Mouse (Mus musculus) lung, postnatal 14 days (tissue): ENCODE results near the gene Olfr156.
"Not testable (repeated sequence)": the region's sequence is repeated elsewhere in the genome, so short reads cannot be mapped to it uniquely, and the experiment has no call there.

Source experiments
- DNase-seq: peaks from one replicate; pipeline ENCODE4 v3.0.0; 2021

The Olfr156 gene

DNA sequence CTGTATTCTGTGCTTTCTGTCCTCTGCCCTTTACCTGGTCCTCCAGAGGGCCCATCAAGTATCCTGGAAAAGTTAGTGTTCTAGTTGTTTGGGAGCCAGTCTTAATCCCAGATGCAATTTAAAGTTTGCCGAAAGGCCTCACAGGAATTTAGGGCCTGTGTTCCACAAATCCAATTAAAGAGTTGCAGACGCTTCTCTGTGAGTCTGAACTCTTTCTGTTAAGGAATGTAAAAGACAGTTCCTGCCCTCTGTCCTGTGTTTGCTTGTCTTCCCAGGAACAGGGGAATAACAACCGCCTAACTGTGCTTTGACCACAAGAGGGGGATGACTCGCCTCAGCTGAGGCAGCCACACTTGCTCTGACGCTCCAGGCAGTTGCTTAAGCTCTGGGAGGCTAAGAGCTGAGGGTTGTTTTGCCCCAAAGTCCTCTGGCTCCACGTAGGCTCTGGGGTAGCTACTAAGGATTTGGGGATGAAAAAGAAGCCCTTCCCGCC, at the start of gene Olfr156:
Gene Olfr156 (minus strand): TSS at position 51 of the 493 bp plus-strand sequence.
- peak; percentile 26 for DNase-seq

DNA sequence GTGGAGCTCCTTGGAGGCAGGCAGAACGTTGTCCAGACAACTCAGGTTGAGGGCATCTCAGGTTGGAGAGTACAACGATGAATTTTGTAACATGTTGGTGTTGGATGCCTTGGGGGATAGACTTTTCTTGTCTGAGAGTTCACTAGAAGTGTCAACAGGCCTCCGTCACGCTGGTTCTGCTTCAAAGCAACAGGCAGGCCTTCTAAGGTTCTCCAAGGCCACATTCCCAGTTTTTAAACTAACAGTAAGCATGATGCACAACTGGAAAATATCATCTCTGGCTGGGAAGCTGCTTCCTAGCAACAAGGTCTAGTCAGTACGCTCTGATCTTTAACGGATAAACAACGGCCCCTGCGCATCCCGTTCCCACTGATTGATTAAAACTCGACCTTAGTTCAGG, 46.1 kb upstream of the Olfr156 start:
- DNase-seq = no peak

DNA sequence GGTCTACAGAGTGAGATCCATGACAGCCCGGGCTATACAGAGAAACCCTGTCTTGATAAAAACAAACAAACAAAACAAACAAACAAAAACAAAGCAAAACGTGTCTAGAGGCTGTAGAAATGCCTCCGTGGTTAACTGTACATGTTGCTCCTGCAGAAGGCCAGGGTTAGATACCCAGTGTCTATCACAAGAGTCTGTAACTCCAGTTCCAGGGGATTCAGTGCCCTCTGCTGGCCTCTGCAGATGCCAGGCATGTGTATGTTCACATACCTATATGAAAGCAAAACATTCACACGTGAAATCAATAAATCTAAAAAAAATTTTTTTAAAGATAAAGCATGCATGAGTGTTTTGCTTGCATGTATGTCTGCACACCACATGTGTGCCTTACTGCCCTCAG, 39.6 kb upstream of the Olfr156 start:
- DNase-seq = no peak

DNA sequence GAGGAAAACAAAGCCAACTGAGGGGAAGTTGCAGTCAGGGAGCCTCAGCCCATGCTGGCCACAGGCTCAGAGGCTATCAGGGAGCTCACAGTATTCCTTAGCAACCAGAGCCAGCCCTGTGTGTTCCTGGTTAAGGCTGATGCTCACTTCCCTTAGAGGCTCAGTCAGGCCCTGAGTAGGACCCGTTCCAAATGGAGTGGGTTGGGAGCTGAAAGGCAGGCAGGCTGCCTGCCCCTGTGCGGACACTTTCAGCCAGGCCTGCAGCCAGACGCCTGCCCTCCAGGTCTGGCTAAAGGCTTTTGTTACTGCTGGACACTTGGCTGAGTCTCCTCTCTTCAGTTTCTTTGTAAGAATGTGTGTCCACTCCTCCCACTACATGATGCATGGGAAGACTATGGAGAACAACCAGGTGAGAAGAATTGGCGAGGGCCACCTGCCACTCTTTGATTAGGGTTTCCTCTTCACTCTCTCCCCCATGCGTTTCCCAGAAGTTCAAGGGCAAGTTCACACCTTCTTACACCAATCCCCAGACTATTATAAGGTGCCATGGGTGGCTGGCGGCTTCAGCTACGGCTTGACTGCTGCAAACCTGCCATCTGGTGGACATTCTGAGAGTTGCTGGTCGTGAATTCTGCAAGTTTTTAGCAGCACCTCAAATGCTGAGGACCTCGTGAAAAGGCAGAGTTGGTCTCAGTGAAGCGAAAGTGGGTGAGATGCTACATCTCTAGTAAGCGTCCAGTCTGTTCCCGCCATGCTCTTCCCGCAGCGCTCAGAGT, 37.2 kb upstream of the Olfr156 start:
- peak; percentile 80 for DNase-seq

DNA sequence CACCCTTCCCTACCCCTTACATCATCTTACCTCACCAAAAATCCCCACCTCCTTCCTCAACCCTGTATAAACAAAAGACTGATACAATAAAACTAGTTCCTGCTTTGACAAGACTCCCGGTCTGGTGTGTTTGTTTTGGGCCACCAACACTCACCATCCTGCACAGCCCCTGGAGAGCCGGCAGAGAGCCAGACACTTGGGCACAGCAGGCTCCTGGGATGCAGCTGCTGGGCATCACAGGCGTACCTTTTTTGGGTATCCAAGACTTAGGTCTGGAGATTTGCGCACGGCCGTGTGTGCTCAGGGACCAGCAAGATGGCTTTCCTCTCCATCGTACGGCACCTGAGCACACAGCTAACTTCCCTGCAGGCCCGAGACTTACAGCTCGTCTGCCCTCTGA, 36.2 kb upstream of the Olfr156 start:
- no peak for DNase-seq

DNA sequence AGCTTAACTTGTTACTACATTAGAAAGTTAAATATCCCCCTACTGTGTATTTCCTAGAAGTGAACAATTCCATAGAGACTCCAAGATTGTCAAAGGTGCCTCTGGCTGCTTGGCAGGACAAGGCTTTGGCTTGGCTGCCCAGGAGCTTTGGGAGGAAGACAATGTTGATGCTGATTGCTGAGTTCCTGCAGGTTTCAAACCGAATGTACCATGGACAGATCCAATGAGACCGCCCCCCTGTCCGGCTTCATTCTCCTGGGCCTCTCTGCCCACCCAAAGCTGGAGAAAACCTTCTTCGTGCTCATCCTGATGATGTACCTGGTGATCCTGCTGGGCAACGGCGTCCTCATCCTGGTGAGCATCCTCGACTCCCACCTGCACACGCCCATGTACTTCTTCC, 30.4 kb upstream of the Olfr156 start:
- DNase-seq = no peak

DNA sequence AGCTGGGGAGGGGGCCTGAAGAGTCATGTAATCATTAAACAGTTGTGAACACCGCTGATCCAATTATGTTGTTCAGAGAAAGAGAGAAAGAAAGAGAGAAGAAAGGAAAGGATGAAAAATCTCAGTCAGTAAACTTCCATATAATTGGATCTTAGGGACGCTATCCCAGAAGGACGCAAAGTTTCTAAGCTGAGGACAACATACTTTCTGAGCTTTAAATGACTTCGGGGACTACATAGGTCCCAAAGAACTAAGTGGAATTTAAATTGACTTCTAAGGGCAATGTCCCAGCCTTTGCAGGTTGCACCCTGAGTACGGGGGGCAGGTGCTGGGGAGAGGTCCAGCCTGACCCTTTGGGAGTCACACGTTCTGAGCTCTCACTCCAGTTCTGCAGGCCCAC, 27.6 kb upstream of the Olfr156 start, which contains the start of gene Olfr155:
Gene Olfr155 (plus strand): TSS at position 301 of the 400 bp plus-strand sequence.
- no peak for DNase-seq

DNA sequence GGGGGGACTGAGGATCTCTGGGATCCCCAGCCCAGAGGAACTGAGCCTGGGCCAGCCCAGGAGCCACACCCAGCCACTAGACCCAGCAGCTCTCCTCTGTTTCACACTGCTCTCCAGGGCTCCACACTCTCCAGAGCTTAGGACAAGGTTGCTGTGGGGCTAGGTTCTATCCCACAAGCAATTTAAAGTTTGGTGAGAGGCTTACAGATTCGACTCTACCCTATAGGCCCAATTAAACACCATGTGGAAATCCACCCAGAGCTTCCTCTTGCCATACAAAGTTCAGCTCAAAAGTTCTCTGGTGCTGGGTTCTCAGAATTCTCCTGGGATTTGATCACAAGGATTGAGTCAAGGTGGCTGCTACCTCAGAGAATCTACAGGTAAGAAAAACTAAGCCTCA, 16.4 kb upstream of the Olfr156 start, which contains the start of gene Olfr157:
Gene Olfr157 (minus strand): TSS at position 101 of the 400 bp plus-strand sequence.
- no peak for DNase-seq

DNA sequence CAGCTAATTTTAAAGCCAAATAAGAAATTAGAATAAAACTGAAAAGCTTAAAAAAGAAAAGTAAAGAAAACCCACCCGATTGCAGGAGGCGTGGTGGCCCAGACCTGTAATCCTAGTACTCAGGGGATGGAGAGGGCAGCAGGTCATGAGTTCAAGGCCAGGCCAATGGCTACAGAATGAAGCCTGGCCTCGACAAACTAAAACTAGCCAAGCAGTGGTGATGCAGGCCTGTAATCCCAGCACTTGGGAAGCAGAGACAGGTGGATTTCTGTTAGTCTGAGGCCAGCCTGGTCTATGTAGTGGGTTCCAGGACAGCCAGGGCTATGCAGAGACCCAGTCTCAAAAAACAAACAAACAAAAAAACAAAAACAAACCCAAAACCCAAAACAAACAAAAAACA, 14.6 kb upstream of the Olfr156 start:
- no peak for DNase-seq

DNA sequence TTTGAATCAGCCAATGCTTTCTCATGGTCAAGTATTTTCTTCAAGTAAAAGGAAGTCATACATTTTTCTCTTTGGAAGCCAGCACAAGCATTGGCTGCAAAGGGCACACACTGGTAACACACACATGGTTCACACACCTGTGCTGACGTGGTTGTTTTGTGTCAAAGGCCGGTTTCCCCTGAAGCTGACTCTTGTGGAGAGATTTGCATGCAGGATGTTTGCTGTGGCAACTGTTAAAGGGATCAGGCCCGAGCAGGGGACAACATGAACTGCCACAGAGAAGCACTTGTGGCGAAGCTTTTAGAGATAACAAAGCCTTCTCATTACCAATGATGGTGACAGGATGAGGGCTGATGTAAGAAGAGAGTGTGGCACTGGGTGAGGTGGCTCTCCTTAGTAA, 11.1 kb upstream of the Olfr156 start:
- no peak for DNase-seq

DNA sequence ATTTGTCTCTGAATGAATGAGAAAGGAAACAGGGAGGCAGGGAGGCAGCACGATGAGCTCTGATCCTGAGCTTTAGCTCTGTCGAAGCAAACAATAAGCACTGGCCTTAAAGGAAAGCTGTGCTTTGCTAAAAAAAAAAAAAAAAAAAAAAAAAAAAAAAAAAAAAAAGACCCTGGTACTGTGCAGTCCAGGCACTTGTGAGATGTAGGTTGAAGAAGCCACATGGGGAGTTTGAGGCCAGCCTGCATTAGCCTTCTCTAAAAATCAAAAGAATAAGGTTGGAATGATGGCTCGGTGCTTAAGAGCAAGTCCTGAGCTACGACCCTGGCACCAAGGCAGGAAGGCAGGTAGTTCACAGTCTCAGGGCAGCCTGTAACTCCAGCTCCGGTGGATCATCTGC, 10.1 kb upstream of the Olfr156 start:
- DNase-seq = no peak

DNA sequence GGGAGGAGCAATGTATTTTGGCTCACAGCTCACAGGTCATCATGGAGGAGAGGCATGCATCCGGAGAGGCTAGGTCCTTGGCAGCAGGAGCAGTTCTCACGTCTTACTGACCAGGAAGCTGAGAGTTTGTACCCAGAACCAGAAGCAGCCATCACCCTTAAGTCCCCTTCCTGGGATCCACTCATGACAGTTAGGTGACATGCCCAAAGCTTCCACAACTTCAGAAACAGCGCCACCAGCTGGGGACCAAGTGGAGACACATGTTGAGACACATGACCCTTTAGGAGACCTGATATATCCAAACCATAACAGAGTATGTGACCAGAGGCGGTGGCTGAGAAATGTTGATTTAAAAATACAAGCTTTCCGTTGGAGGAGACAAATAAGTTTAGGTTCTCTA, 8.3 kb upstream of the Olfr156 start:
- DNase-seq = no peak

DNA sequence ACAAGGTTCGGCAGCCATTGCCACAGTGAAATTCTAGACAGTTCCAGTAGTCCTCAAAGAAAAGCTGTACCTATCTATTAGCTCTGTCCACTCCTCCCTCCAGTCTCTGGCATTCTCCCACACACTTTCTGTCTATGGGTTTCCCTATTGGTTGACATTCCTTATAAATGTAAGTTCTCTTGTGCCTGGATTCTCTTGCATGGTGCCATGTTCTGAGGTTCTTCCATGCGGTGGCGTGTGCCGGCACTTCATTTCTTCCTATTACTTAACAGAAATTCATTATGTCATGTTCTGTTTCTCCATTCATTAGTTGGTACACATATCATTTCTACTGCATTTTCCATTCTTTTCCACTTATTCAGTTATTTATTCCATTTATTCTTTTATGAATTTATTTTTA, 5.1 kb upstream of the Olfr156 start:
- no peak for DNase-seq

DNA sequence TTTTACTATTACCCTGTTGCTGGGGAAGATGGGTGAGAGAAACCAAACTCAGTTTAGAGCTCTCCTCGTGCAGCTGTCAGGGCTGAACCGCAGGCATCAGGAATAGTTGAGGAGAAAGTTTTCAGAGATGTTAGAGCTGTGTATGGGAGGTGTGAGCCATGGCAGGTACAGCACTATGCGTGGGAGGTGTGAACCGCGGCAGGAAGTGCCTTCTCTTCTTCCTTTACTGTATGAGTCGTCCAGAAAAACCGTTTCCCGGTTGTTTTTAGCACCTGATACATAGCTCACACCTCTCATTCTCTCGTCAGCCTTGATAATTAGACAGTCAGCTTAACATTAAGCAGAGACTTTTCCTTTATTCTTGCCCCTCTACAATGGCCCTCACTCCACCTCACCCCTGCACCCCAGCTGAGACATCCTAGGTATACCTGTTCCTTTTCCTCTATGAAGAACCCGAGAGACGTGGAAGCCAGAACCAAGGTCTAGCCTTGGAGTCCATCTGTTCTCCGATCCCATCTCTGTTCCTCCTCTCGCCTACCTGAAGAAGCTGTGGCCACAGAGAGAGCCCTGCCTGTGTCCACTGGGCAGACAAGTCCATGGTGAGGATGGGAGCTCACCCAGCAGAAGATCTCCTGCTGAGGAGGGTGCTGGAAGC, 672 bp downstream of the Olfr156 start:
- no peak for DNase-seq

DNA sequence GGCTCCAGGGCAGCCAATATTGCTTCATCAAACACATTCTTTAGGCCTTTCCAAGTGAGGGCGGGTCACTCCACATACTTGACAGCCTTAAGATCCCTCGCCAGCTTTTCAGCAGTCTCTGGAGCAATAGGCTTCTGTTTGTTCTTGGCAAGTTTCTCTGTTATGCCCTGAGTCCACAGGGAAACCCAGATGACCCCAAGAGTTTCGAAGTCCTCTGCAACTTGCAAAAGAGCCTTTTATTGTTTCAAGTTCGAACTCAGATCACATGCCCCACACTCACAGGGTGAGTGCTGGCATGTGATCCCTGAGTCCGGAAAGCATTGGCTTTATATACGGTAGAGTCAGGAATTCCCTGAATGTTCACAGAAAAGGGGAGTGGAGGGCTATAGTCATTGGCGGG, 24.8 kb downstream of the Olfr156 start:
- peak; percentile 27 for DNase-seq

DNA sequence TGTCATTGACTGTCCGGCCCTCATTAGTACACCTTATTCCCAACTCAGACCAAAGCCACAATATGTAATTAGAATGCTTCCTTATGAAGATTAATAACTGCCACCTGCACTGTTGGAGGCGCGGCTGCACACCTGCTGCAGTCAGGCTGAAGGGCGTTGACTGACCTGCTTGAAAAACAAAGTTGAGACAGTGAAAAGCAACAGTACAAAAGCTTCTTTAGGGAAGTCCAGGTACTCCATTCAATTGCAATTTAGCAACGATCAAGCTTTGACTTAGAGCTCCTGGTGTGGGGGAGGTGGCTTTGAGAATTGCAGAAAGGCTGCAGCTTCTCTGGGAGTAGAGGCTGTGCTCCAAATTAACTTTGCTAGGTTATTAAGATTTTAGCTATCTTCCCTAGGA, 27.9 kb downstream of the Olfr156 start:
- not testable (repeated sequence) for DNase-seq

DNA sequence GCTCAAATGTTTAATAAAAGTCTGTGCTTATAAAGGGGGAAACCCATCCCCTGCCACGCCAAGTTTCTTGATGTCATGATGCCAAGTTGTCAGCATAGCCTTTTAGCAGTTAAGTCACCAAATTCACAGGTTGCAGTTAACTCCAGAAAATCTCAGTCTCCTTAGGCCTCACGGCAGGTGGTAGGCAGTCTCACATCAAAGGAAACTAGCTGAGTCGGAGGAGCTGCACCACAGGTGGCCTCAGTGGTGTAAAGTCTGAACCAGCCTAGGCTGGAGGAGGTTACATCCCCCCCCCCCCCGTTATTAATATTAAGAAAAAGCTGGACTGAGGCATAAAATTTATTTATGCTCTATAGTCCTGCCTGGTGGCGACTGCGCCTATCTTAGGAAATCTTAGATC, 28.4 kb downstream of the Olfr156 start:
- no peak for DNase-seq

DNA sequence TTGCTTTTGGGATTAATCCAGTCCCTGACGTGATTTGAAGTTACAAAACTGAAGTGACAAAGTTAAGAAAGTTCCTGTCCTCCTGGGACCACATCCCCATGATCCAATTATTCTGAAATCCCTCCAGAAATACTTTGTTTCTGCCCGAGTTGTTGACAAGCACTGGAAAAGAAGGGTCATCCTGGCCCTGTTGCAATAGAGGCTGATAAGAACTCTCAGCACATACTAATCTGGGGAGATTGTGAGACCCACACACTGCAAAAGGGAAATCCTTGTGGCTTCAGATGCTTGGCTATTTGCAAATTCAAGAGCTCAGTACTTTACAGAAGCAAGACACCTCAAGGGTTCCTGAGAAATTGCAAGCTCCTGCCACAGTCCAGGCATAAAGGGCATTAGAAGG, 51.4 kb downstream of the Olfr156 start:
- DNase-seq = no peak

DNA sequence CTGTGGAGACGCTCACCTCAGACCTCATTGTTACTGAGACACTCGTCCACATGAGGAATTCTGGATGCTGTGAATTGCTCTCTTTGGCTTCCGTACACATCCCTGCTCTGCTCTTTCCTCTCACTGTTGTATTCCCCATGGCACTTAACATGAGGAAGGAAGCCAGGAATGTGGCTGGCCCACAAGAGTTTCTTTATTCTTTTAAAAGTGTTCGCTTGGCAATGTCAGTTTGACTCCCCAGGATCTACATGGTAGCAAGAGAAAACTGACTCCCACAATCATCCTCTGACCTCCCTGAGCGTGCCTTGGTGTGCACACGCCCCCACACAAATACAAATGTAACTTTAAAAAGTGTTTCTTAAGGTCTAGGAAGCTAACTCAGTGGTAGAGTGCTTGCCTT, 52.1 kb downstream of the Olfr156 start:
- peak; percentile 16 for DNase-seq

DNA sequence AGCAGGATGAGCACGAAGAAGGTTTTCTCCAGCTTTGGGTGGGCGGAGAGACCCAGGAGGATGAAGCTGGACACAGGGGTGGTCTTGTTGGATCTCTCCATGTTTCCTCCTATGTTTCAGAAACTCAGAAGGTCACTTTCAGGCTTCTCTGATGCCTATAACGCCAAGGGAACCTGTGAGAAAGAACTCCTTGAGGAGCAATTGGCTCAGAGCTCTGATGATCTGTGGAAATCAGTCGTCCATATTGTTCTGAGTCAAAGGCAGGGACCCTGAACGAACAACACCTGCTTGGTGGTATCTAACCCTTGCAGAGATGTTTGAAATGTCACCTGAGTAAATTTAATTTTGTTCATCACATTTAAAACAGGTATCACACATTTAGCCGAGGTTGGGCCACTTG, 52.8 kb downstream of the Olfr156 start, which contains the start of gene Olfr159:
Gene Olfr159 (minus strand): TSS at position 101 of the 400 bp plus-strand sequence.
- DNase-seq = no peak
